Mouse (Mus musculus) hindbrain, embryonic 11.5 days (tissue): ENCODE measurements at regions not wholly inside any gene's neighbourhood (a gene's known extent, or its start where the extent isn't known, plus 50 kb on each side); places are given as distances from the start of the nearest gene placed in this dataset.

Source experiments
- ATAC-seq: fragments of 200-750 bp; cut with Nextera tagmentation; 2 replicates; pipeline ENCODE4 v1.8.0; 2017; ENCODE audit warnings: mild to moderate bottlenecking, moderate TSS enrichment, moderate library complexity; ENCODE audit not compliant: low FRiP score
- DNase-seq: peaks from one replicate; pipeline ENCODE4 v3.0.0-alpha.2; 2015; ENCODE audit warnings: low spot score
- H3K27ac ChIP-seq: fragments of 300-500 bp; sonication (generic); 2 replicates; pipeline ENCODE4 v1.5.1; 2014; ENCODE audit warnings: mild to moderate bottlenecking, low read depth, low read length
- H3K27me3 ChIP-seq: fragments of 300-500 bp; sonication (generic); 2 replicates; pipeline ENCODE4 v1.6.1; 2014; ENCODE audit warnings: mild to moderate bottlenecking, low read length, moderate library complexity, mixed read lengths; ENCODE audit not compliant: control insufficient read depth, insufficient read depth
- H3K36me3 ChIP-seq: fragments of 300-500 bp; sonication (generic); 2 replicates; pipeline ENCODE4 v1.6.1; 2014; ENCODE audit warnings: mild to moderate bottlenecking, low read length, moderate library complexity, mixed read lengths; ENCODE audit not compliant: control insufficient read depth, insufficient read depth
- H3K4me1 ChIP-seq: fragments of 300-500 bp; sonication (generic); replicated peaks from 2 replicates; pipeline ENCODE4 v1.6.1; 2014; ENCODE audit warnings: low read length, mixed read lengths; ENCODE audit not compliant: control insufficient read depth, insufficient read depth
- H3K4me2 ChIP-seq: fragments of 300-500 bp; sonication (generic); replicated peaks from 2 replicates; pipeline ENCODE4 v1.6.1; 2014; ENCODE audit warnings: mild to moderate bottlenecking, low read depth, low read length
- H3K4me3 ChIP-seq: fragments of 300-500 bp; sonication (generic); 2 replicates; pipeline ENCODE4 v1.5.1; 2014; ENCODE audit warnings: low read depth, low read length
- H3K9ac ChIP-seq: fragments of 300-500 bp; sonication (generic); 2 replicates; pipeline ENCODE4 v1.6.1; 2014; ENCODE audit warnings: low read depth, low read length
- H3K9me3 ChIP-seq: fragments of 300-500 bp; sonication (generic); 2 replicates; pipeline ENCODE4 v1.6.1; 2016; ENCODE audit warnings: low read length; ENCODE audit not compliant: control insufficient read depth
- WGBS: fragments of 180-500 bp; shearing (Covaris S2); extraction: QIAGEN DNeasy Blood & Tissue Kit; methylation state at CpG from one replicate; pipeline ENCODE4 v1.1.7; 2014; 5-methylcytosine and 5-hydroxymethylcytosine counted together

DNA sequence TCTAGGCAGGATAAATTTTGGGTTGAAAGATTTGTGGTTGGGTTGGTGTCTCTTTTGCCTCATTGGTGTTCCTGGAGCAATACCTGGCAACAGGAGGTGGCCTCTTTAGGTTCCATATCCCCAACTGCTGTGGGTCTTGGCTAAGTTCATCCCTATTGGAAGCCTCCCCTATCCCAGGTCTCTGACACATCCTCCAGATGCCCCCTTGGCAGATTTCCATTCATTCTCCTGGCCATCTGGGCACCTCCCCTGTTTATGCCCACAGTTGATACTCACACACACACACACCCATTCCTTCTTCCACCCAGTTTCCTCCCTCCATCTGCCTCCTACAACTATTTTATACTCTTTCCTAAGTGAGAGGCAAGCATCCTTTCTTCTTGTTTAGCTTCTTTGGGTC, 984.9 kb upstream of the Gm12353 start:
- H3K36me3 ChIP-seq, result no peaks in the 10 kb centered on the region
- H3K4me3 ChIP-seq, result no peak overlapping the region
- no peaks in the 10 kb centered on the region for H3K4me1 ChIP-seq
- H3K27ac ChIP-seq, result no peak overlapping the region
- no peaks in the 10 kb centered on the region for H3K9me3 ChIP-seq
- DNase-seq (no peak), ATAC-seq (no peak)
- H3K27me3 ChIP-seq, result no peaks in the 10 kb centered on the region
- no peak overlapping the region for H3K4me2 ChIP-seq
- no peak overlapping the region for H3K9ac ChIP-seq

GRCm38 (mm10) chr4:18639035-18639434, 966.2 kb upstream of the Gm12353 start:
- WGBS, result 96% methylated on average over 2 of the region's 2 CpGs
- DNase-seq (no peak), ATAC-seq (no peak)
- Histone ChIP-seq H3K9me3 (no peaks in the 10 kb centered on the region), H3K4me3 (no peak overlapping the region), H3K36me3 (no peaks in the 10 kb centered on the region), H3K27ac (no peak overlapping the region), H3K9ac (no peak overlapping the region), H3K4me2 (no peak overlapping the region), H3K27me3 (no peaks in the 10 kb centered on the region), H3K4me1 (no peaks in the 10 kb centered on the region)

DNA sequence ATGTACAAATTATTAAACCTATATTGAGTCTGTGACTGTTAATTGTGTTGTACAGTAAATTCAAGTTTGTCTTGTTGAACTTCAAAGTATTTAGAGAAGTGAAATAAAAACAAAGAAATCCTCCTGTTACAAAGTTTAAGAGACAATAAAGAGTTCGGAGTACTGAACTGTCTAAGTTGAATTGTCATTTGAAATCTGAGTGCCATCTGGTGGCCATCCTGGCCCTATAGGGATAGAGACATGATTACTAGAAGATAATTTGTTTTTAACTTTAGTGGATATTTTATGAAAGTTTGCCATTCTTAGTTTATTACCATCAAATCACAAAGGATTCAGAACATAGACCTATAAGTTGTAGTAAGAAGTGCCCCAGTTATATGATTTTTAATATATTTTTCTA, 956.1 kb upstream of the Gm12353 start:
- H3K27ac ChIP-seq, result no peak overlapping the region
- no peaks in the 10 kb centered on the region for H3K4me1 ChIP-seq
- 38% methylated on average over 1 of the region's 1 CpGs for WGBS
- no peak overlapping the region for H3K9ac ChIP-seq
- H3K9me3 ChIP-seq, result no peaks in the 10 kb centered on the region
- no peak overlapping the region for H3K4me3 ChIP-seq
- no peak overlapping the region for H3K4me2 ChIP-seq
- DNase-seq (peak; percentile 29), ATAC-seq (no peak)
- H3K36me3 ChIP-seq, result no peaks in the 10 kb centered on the region
- no peaks in the 10 kb centered on the region for H3K27me3 ChIP-seq

GRCm38 (mm10) chr4:18685891-18686544, 919.2 kb upstream of the Gm12353 start:
- Histone ChIP-seq H3K27me3 (no peaks in the 10 kb centered on the region), H3K27ac (no peak overlapping the region), H3K4me3 (no peak overlapping the region), H3K36me3 (no peaks in the 10 kb centered on the region), H3K4me1 (no peaks in the 10 kb centered on the region), H3K4me2 (no peak overlapping the region), H3K9ac (no peak overlapping the region), H3K9me3 (no peaks in the 10 kb centered on the region)
- ATAC-seq (no peak), DNase-seq (no peak)
- WGBS, result 78% methylated on average over 3 of the region's 3 CpGs

DNA sequence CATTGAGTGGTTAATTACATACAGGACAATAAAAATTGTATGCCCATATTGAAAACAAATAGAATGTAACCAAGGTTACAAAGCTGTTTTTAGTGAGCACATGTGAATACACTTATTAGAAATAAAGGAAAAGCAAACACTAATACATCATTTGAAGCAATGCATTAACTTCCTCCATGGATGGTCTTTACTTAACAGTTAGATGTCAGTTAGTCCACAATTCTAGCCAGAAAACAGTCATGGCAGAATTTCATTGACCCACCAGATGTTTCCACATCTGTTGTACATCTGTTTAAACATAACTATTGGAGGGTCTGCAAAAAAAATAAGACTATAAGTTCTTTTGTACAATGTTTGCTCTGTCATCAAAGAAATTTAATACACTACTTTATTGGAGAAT, 911.2 kb upstream of the Gm12353 start:
- Histone ChIP-seq H3K9me3 (no peaks in the 10 kb centered on the region), H3K4me3 (no peak overlapping the region), H3K27ac (no peak overlapping the region), H3K4me2 (no peak overlapping the region), H3K36me3 (no peaks in the 10 kb centered on the region), H3K4me1 (no peaks in the 10 kb centered on the region), H3K27me3 (no peaks in the 10 kb centered on the region), H3K9ac (no peak overlapping the region)
- ATAC-seq, result no peak
- no peak for DNase-seq

GRCm38 (mm10) chr4:18696246-18696645, 909.0 kb upstream of the Gm12353 start:
- H3K4me3 ChIP-seq, result no peak overlapping the region
- H3K27me3 ChIP-seq, result no peaks in the 10 kb centered on the region
- no peak overlapping the region for H3K27ac ChIP-seq
- H3K36me3 ChIP-seq, result no peaks in the 10 kb centered on the region
- no peaks in the 10 kb centered on the region for H3K4me1 ChIP-seq
- WGBS, result 42% methylated on average over 3 of the region's 3 CpGs
- DNase-seq (no peak), ATAC-seq (no peak)
- no peaks in the 10 kb centered on the region for H3K9me3 ChIP-seq
- H3K4me2 ChIP-seq, result no peak overlapping the region
- no peak overlapping the region for H3K9ac ChIP-seq

- ATAC-seq (no peak), DNase-seq (no peak)
- Histone ChIP-seq H3K4me2 (no peak overlapping the region), H3K4me3 (no peak overlapping the region), H3K27ac (no peak overlapping the region), H3K9me3 (no peaks in the 10 kb centered on the region), H3K9ac (no peak overlapping the region), H3K27me3 (no peaks in the 10 kb centered on the region), H3K36me3 (no peaks in the 10 kb centered on the region), H3K4me1 (no peaks in the 10 kb centered on the region)
- 76% methylated on average over 3 of the region's 3 CpGs for WGBS
These were observed 861.0 kb upstream of the Gm12353 start for GRCm38 (mm10) chr4:18744241-18744640.

DNA sequence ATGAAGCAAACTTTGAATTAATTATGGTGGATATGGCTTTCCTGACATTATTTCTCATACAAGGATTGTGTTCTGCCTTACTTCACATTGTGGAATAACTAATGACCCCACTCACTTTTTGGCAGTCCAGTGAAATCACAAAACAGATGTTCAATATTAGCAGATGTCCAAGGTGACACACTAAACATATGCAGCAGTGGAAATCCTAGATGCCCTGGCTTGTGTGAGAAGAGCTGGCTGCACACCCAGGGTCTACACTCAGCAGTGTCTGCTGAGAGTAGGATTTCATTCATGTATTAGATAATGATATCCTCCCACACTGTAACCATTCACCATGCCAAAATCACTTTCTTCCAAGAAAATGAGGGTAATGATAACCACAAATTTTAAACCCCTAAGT, 816.9 kb upstream of the Gm12353 start:
- ATAC-seq, result no peak
- Histone ChIP-seq H3K9ac (no peak overlapping the region), H3K27ac (no peak overlapping the region), H3K4me3 (no peak overlapping the region), H3K4me1 (no peaks in the 10 kb centered on the region), H3K27me3 (no peaks in the 10 kb centered on the region), H3K9me3 (no peaks in the 10 kb centered on the region), H3K36me3 (no peaks in the 10 kb centered on the region), H3K4me2 (no peak overlapping the region)
- no peak for DNase-seq

DNA sequence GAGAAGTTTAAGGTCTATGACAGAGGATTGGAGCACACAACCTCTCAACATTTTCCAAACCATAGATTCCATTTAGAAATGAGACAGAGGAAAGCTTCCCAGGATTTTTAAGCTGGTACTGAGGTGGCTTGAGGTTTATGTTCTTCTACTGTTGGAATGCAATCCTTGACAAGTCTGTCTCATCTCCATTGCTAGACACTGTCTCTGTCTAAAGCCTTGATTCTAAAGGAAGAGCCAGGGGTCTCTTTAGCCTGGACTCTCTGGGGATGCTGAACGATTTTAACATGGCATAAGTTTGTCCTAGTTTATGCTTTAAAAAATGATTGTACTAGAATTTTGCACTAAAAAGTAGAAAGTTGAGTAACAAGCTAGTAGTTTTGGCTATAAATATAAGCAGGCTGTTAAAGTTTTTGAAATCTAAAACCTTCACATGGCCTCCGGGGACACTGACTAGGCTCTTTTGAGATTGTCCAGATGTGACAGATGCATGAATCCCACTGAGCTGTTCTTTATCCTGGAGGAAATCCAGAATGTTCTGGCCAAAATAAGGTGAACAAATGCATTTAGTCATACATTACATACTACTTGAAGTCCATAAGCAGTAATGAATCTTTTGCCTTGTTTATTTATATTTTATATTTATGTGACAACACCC, 809.4 kb upstream of the Gm12353 start:
- Histone ChIP-seq H3K36me3 (no peaks in the 10 kb centered on the region), H3K4me1 (no peaks in the 10 kb centered on the region), H3K9ac (no peak overlapping the region), H3K4me2 (no peak overlapping the region), H3K27ac (no peak overlapping the region), H3K4me3 (no peak overlapping the region), H3K27me3 (no peaks in the 10 kb centered on the region), H3K9me3 (no peaks in the 10 kb centered on the region)
- WGBS, result 81% methylated on average over 2 of the region's 2 CpGs
- ATAC-seq (no peak), DNase-seq (no peak)
